Mouse (Mus musculus): ENCODE measurements around the gene Nos1. TPM values are rescaled to one million over a fixed set of nuclear protein-coding genes. Genes with fewer than 3 reads are reported as not detected.

The Nos1 gene
- polyA plus RNA-seq, 1 experiment from 2014 or later = 0.89 TPM

GRCm38 (mm10) chr5:117949393-117949792 is 168.6 kb downstream of the Nos1 start:
- Histone ChIP-seq H3K9me3 (ENCODE audit: control insufficient read depth, low read length) (no peaks in the 10 kb centered on the region), H3K4me2 (ENCODE audit: low read depth, low read length) (no peak overlapping the region), H3K27ac (ENCODE audit: low read length) (no peak overlapping the region), H3K36me3 (ENCODE audit: control insufficient read depth, insufficient read depth, low read length) (no peaks in the 10 kb centered on the region), H3K4me3 (ENCODE audit: low read length) (no peak overlapping the region), H3K9ac (ENCODE audit: low read depth, low read length) (no peak overlapping the region), H3K27me3 (replicated peaks; ENCODE audit: control insufficient read depth, insufficient read depth, low read length) (no peaks in the 10 kb centered on the region), H3K4me1 (ENCODE audit: control insufficient read depth, insufficient read depth, low read length) (no peaks in the 10 kb centered on the region)
- 64% methylated on average over 10 of the region's 10 CpGs for WGBS
- no peak for ATAC-seq

- Histone ChIP-seq H3K9ac (ENCODE audit: low read depth, low read length) (no peak overlapping the region), H3K4me2 (ENCODE audit: low read depth, low read length) (no peak overlapping the region), H3K36me3 (ENCODE audit: control insufficient read depth, insufficient read depth, low read length) (no peaks in the 10 kb centered on the region), H3K27ac (ENCODE audit: low read length) (no peak overlapping the region), H3K4me3 (ENCODE audit: low read length) (no peak overlapping the region), H3K27me3 (replicated peaks; ENCODE audit: control insufficient read depth, insufficient read depth, low read length) (no peaks in the 10 kb centered on the region), H3K9me3 (ENCODE audit: control insufficient read depth, low read length) (no peaks in the 10 kb centered on the region), H3K4me1 (ENCODE audit: control insufficient read depth, insufficient read depth, low read length) (no peaks in the 10 kb centered on the region)
- ATAC-seq = no peak
- WGBS = 83% methylated on average over 12 of the region's 12 CpGs
These were observed 173.1 kb downstream of the Nos1 start for GRCm38 (mm10) chr5:117953893-117954292.

- H3K27ac ChIP-seq (ENCODE audit: low read length) = no peak overlapping the region
- no peak overlapping the region for H3K9ac ChIP-seq (ENCODE audit: low read depth, low read length)
- H3K36me3 ChIP-seq (ENCODE audit: control insufficient read depth, insufficient read depth, low read length) = no peaks in the 10 kb centered on the region
- no peaks in the 10 kb centered on the region for H3K4me1 ChIP-seq (ENCODE audit: control insufficient read depth, insufficient read depth, low read length)
- no peaks in the 10 kb centered on the region for H3K9me3 ChIP-seq (ENCODE audit: control insufficient read depth, low read length)
- H3K27me3 ChIP-seq (replicated peaks; ENCODE audit: control insufficient read depth, insufficient read depth, low read length) = no peaks in the 10 kb centered on the region
- WGBS = 73% methylated on average over 1 of the region's 1 CpGs
- no peak overlapping the region for H3K4me3 ChIP-seq (ENCODE audit: low read length)
- no peak for ATAC-seq
- H3K4me2 ChIP-seq (ENCODE audit: low read depth, low read length) = no peak overlapping the region
These were observed 173.6 kb downstream of the Nos1 start for GRCm38 (mm10) chr5:117954429-117954828.

- H3K36me3 ChIP-seq (ENCODE audit: control insufficient read depth, insufficient read depth, low read length) = no peaks in the 10 kb centered on the region
- WGBS = 30% methylated on average over 10 of the region's 10 CpGs
- H3K4me3 ChIP-seq (ENCODE audit: low read length) = no peak overlapping the region
- H3K27me3 ChIP-seq (replicated peaks; ENCODE audit: control insufficient read depth, insufficient read depth, low read length) = no peaks in the 10 kb centered on the region
- no peaks in the 10 kb centered on the region for H3K4me1 ChIP-seq (ENCODE audit: control insufficient read depth, insufficient read depth, low read length)
- H3K27ac ChIP-seq (ENCODE audit: low read length) = no peak overlapping the region
- H3K9me3 ChIP-seq (ENCODE audit: control insufficient read depth, low read length) = no peaks in the 10 kb centered on the region
- no peak for ATAC-seq
- H3K4me2 ChIP-seq (ENCODE audit: low read depth, low read length) = no peak overlapping the region
- no peak overlapping the region for H3K9ac ChIP-seq (ENCODE audit: low read depth, low read length)
These were observed 175.0 kb downstream of the Nos1 start for GRCm38 (mm10) chr5:117955675-117956420.

GRCm38 (mm10) chr5:117964750-117965149 is 183.9 kb downstream of the Nos1 start:
- Histone ChIP-seq H3K4me1 (ENCODE audit: control insufficient read depth, insufficient read depth, low read length) (peaks cover 7% of the 10 kb centered on the region), H3K9me3 (ENCODE audit: control insufficient read depth, low read length) (no peaks in the 10 kb centered on the region), H3K9ac (ENCODE audit: low read depth, low read length) (no peak overlapping the region), H3K36me3 (ENCODE audit: control insufficient read depth, insufficient read depth, low read length) (no peaks in the 10 kb centered on the region), H3K4me3 (ENCODE audit: low read length) (no peak overlapping the region), H3K4me2 (ENCODE audit: low read depth, low read length) (no peak overlapping the region), H3K27me3 (replicated peaks; ENCODE audit: control insufficient read depth, insufficient read depth, low read length) (no peaks in the 10 kb centered on the region), H3K27ac (ENCODE audit: low read length) (no peak overlapping the region)
- 42% methylated on average over 9 of the region's 9 CpGs for WGBS
- ATAC-seq = no peak

- H3K4me1 ChIP-seq (ENCODE audit: control insufficient read depth, insufficient read depth, low read length) = peaks cover 7% of the 10 kb centered on the region
- H3K27me3 ChIP-seq (replicated peaks; ENCODE audit: control insufficient read depth, insufficient read depth, low read length) = no peaks in the 10 kb centered on the region
- no peaks in the 10 kb centered on the region for H3K36me3 ChIP-seq (ENCODE audit: control insufficient read depth, insufficient read depth, low read length)
- ATAC-seq = no peak
- no peak overlapping the region for H3K4me3 ChIP-seq (ENCODE audit: low read length)
- no peak overlapping the region for H3K9ac ChIP-seq (ENCODE audit: low read depth, low read length)
- H3K27ac ChIP-seq (ENCODE audit: low read length) = no peak overlapping the region
- H3K4me2 ChIP-seq (ENCODE audit: low read depth, low read length) = no peak overlapping the region
- 68% methylated on average over 9 of the region's 9 CpGs for WGBS
- H3K9me3 ChIP-seq (ENCODE audit: control insufficient read depth, low read length) = no peaks in the 10 kb centered on the region
These were observed 186.1 kb downstream of the Nos1 start for GRCm38 (mm10) chr5:117966956-117967355.

- peaks cover 7% of the 10 kb centered on the region for H3K4me1 ChIP-seq (ENCODE audit: control insufficient read depth, insufficient read depth, low read length)
- H3K4me3 ChIP-seq (ENCODE audit: low read length) = no peak overlapping the region
- H3K27ac ChIP-seq (ENCODE audit: low read length) = peak overlapping the region; percentile 52
- H3K9me3 ChIP-seq (ENCODE audit: control insufficient read depth, low read length) = no peaks in the 10 kb centered on the region
- peak; percentile 82 for ATAC-seq
- H3K27me3 ChIP-seq (replicated peaks; ENCODE audit: control insufficient read depth, insufficient read depth, low read length) = no peaks in the 10 kb centered on the region
- WGBS = 34% methylated on average over 4 of the region's 4 CpGs
- H3K9ac ChIP-seq (ENCODE audit: low read depth, low read length) = no peak overlapping the region
- no peaks in the 10 kb centered on the region for H3K36me3 ChIP-seq (ENCODE audit: control insufficient read depth, insufficient read depth, low read length)
- H3K4me2 ChIP-seq (ENCODE audit: low read depth, low read length) = no peak overlapping the region
These were observed 186.8 kb downstream of the Nos1 start for GRCm38 (mm10) chr5:117967659-117968069.

- H3K36me3 ChIP-seq (ENCODE audit: control insufficient read depth, insufficient read depth, low read length) = no peaks in the 10 kb centered on the region
- peaks cover 2% of the 10 kb centered on the region for H3K4me1 ChIP-seq (ENCODE audit: control insufficient read depth, insufficient read depth, low read length)
- no peak overlapping the region for H3K9ac ChIP-seq (ENCODE audit: low read depth, low read length)
- H3K4me2 ChIP-seq (ENCODE audit: low read depth, low read length) = no peak overlapping the region
- WGBS = 91% methylated on average over 10 of the region's 10 CpGs
- no peak overlapping the region for H3K27ac ChIP-seq (ENCODE audit: low read length)
- H3K27me3 ChIP-seq (replicated peaks; ENCODE audit: control insufficient read depth, insufficient read depth, low read length) = no peaks in the 10 kb centered on the region
- no peak for ATAC-seq
- H3K9me3 ChIP-seq (ENCODE audit: control insufficient read depth, low read length) = no peaks in the 10 kb centered on the region
- no peak overlapping the region for H3K4me3 ChIP-seq (ENCODE audit: low read length)
These were observed 189.0 kb downstream of the Nos1 start for GRCm38 (mm10) chr5:117969681-117970427.

GRCm38 (mm10) chr5:117976263-117976656 is 195.4 kb downstream of the Nos1 start:
- Histone ChIP-seq H3K36me3 (ENCODE audit: control insufficient read depth, insufficient read depth, low read length) (peaks cover 6% of the 10 kb centered on the region; the same call in 1 of the 2 replicates), H3K27me3 (replicated peaks; ENCODE audit: control insufficient read depth, insufficient read depth, low read length) (no peaks in the 10 kb centered on the region), H3K27ac (ENCODE audit: low read length) (no peak overlapping the region; the same call in 1 of the 2 replicates), H3K9me3 (ENCODE audit: control insufficient read depth, low read length) (no peaks in the 10 kb centered on the region), H3K4me2 (ENCODE audit: low read depth, low read length) (peak overlapping the region; percentile 84), H3K4me3 (ENCODE audit: low read length) (peak overlapping the region; percentile 98), H3K9ac (ENCODE audit: low read depth, low read length) (peak overlapping the region; percentile 92; the same call in 1 of the 2 replicates), H3K4me1 (ENCODE audit: control insufficient read depth, insufficient read depth, low read length) (peaks cover 28% of the 10 kb centered on the region)
- peak; percentile 15 for ATAC-seq
- WGBS = 22% methylated on average over 19 of the region's 19 CpGs

Data from intestine, embryonic 16.5 days (tissue).